Mouse (Mus musculus) small intestine, adult 2 months (tissue): ENCODE results near the gene Ak9.

ENCODE experiments used
- CTCF ChIP-seq: fragments of 200-500 bp; IDR thresholded peaks from 2 replicates; pipeline ENCODE4 v1.5.1; 2012; ENCODE audit warnings: low read depth, mild to moderate bottlenecking, control low read depth, inconsistent platforms, low read length, moderate library complexity, mixed read lengths; ENCODE audit not compliant: insufficient replicate concordance, insufficient read length; ENCODE audit errors: extremely low read depth
- POLR2A ChIP-seq: fragments of 200-500 bp; IDR thresholded peaks from 2 replicates; pipeline ENCODE4 v1.6.1; 2012; ENCODE audit warnings: low read depth, mild to moderate bottlenecking, control low read depth, inconsistent platforms, low read length, moderate library complexity

GRCm38 (mm10) chr10:41460501-41460900, 156.7 kb downstream of the Ak9 start:
- TF ChIP-seq POLR2A (no peak), CTCF (no peak)
